Mouse (Mus musculus) monocyte, adult 59 days (primary cell): ENCODE data around the gene Sft2d2. TPM values are rescaled to one million over a fixed set of nuclear protein-coding genes. Genes with fewer than 3 reads are reported as not detected.

Experiments used
- total RNA-seq, 2 experiments: library from RNA; stranded (reverse); gene quantifications; one replicate each; pipeline ENCODE4 v1.2.4; 2023

The Sft2d2 gene
- total RNA-seq, result 10 to 100 TPM; 35.1 to 37.9 TPM

DNA sequence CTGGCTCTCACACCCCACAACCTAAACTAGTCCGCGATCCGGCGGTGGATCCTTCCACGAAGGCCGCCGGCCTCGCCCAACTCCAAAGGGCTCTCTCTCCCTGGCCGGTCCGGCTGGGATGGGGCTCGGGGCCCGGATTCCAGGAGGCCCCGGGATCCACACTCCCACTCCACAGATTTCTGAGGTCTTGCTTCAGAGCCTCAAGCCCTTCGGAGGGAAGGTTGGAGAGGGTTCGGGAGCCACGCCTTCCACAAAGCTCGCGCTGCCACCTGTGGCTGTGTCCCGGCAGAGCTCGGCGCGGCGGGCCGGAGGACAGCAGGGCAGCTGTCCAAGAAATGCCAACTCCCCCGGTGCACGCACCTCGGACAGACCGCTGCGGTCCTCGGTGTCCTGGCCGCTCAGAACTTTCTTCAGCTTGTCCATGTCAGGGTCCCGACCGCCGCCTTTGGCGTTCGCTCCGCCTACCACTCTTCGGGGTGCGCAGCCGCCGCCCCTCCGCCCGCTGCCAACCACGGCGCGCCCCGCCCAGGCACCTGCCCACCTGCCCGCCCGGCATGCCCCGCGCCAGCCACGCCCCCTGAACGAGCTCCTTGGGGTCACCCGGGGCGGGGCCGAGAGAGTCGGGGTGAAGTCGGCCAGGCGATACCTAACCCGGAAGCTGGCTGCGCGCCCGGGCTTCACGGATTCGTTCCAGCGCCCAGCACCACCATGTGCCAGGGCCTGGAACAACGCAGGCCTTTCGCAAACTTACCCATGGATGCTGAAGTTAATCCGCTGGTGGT is at the start of gene Sft2d2:
Gene Sft2d2, minus strand, starts transcription at position 559 of the 782 bp plus-strand sequence.

DNA sequence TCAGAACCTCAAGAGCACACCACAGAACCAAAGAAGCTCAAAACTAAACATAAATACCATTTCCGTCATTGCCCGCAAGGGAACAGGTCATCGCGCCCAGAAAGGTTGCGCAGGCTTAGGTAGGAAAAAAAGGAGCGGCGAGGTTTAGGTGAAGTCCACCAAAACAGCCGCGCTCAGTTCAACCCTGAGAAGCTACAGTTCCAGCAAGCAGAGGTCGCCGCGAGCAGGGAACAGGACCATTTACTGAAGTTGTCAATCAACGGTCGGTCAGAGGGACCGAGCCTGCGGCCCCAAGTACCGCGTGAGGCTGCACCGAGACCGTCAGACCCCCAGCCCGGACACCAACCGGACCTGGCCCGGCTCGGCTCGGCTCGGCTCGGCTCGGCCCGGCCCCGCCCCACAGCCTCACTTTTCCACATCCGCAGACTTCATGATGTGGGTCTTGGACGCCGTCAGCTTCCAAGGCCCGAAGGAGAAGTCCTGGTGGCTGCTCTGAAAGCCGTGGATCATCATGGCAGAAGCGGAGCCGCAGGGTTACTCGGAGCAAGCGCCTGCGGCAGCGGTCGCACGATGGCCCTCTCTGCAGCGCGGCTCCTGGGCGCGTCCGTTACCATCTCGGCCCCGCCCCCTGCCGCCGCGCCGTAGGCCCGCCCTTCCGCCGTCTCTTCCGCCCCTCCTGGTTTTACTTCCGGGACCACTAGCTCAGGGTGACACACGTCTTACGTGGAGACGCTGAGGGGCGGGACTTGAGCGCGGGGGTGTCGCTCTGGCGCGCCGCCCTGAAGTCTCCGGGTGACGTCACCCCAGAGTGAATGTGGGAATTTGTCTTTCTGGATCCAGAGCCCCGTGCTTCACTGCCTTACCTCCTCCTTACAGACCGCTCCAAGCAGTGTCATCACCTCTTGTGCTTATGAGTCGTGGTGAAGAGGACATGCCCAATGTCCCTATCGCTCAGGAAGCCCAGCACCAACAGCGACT is 42.4 kb upstream of the Sft2d2 start, which contains the start of gene Tiprl:
Gene Tiprl, minus strand, starts transcription at position 676 of the 978 bp plus-strand sequence.

DNA sequence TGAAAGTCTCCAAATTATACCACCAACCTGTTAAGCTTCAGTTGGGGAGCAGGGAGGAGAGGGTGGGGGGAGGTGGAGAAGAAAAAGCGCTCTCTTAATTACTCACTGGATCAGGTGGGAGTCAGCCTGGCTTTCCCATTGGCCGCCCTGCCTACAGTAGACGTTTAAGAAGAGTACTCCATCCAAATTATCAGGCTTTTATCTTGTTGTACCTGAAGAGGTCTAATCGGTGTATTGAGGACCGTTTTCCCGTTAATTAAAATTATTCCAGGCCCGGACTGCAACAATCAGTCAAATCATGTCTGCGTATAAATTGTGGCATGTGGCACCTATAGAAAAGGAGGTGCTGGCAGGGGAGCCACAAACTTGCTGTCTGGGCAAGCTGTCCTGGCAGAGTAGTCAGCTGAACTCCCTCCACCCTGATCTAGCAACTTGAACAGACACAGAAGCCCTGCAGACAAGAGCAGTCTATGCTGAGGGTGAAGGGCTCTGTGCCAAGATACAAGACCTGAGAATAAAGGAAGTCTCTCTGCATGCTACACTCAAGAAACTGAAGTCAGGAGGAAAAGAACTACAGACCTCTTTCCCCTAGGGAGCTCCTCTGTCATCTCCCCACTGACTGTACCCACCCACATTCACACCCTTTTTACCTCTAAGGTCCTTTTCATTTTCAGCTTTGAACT is 33.4 kb downstream of the Sft2d2 start, which contains the start of gene Tbx19:
Gene Tbx19, minus strand, starts transcription at position 51 of the 683 bp plus-strand sequence.

Other genes starting within 250 kb of the Sft2d2 start
- gene Tbx19, start 33.7 kb downstream of the Sft2d2 start, total RNA-seq, result not detected
- gene Tiprl, start 42.6 kb upstream of the Sft2d2 start, total RNA-seq, result 10 to 100 TPM; 24.3 to 34.3 TPM
- gene Gpr161, start 101.4 kb upstream of the Sft2d2 start, total RNA-seq, result under 1 TPM; 0.15 to 0.16 TPM